Mouse (Mus musculus): ENCODE measurements at regions not wholly inside any gene's neighbourhood (a gene's known extent, or its start where the extent isn't known, plus 50 kb on each side); places are given as distances from the start of the nearest gene placed in this dataset.

GRCm38 (mm10) chr15:34775714-34776113 is 418.0 kb upstream of the 9430069I07Rik start:
- no peak for DNase-seq

GRCm38 (mm10) chr15:34751746-34752145 is 394.1 kb upstream of the 9430069I07Rik start:
- DNase-seq, result peak; percentile 20 to 59

DNA sequence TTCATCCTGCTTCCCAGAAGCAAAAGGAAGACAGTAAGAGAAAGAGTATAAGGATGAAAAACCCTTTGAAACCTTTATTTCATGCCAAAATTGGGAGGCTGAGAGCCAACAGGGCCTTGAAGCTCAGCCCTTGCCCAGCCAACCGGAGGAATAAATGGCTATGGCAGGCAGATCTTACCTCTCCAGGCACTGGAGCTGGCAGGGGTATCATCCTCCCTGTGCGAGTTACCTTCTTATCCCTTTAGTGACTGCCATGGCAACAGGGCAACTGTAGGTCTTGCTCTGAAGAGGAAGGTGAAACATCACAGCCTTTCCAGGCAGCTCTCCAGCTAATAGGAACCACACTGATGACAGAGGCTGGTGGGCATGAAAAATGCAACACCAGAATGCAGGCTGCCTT is 393.3 kb upstream of the 9430069I07Rik start:
- no peak for DNase-seq

DNA sequence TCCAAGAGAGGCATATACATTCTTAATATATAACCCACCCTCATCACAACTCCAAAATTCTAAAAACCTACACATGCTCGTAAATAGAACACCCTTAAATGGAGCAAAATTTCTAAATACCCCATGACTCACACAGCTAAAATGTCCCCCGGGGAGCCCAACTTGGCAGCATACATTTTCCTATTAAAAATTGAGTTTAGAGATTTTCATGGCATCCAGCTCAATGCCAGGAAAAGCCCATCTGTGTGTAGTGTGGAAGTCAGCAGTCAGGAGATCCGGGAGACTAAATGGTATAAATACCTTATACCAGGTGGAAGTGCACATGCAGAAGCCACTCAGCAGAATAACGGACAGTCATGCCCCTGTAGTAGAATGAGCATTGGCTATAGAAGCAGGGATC is 389.4 kb upstream of the 9430069I07Rik start:
- no peak for DNase-seq

GRCm38 (mm10) chr15:34743130-34743782 is 385.6 kb upstream of the 9430069I07Rik start:
- peak; percentile 58 to 63 for DNase-seq

DNA sequence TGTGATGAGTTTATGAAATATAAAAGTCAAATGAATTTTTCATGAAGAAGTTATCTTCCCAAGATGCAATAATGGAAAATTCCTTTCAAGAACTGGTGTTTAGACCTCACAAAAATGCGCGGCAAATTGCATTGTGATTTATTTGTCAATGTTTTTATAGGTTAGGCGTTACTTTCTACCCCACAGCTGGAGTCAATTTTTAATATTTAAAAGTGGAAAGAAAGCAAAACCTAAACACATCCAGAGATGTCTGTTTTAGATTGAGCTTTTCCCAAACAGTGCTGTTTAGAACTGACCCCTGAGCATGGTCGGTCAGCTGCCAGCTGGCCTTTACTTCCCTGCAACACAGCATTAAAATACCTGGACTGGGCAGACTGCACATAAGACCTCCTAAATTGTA is 383.8 kb upstream of the 9430069I07Rik start:
- no peak for DNase-seq
